Mouse (Mus musculus): Measurements from ENCODE around the gene Hsd11b1.

The Hsd11b1 gene

GRCm38 (mm10) chr1:193242238-193242637, 21.6 kb downstream of the Hsd11b1 start:
- peak; percentile 92 for DNase-seq

GRCm38 (mm10) chr1:193241436-193241835, 22.4 kb downstream of the Hsd11b1 start:
- no peak for DNase-seq

GRCm38 (mm10) chr1:193238426-193238825, 25.4 kb downstream of the Hsd11b1 start:
- peak; percentile 13 for DNase-seq

GRCm38 (mm10) chr1:193234930-193235329, 28.9 kb downstream of the Hsd11b1 start:
- DNase-seq: no peak

- no peak for DNase-seq
These were observed 29.7 kb downstream of the Hsd11b1 start for GRCm38 (mm10) chr1:193234130-193234645.

GRCm38 (mm10) chr1:193232732-193233131, 31.1 kb downstream of the Hsd11b1 start:
- no peak for DNase-seq

- DNase-seq: no peak
These were observed 32.9 kb downstream of the Hsd11b1 start for GRCm38 (mm10) chr1:193230935-193231334.

- DNase-seq: no peak
These were observed 33.3 kb downstream of the Hsd11b1 start for GRCm38 (mm10) chr1:193230531-193230930.

- no peak for DNase-seq
These were observed 34.3 kb downstream of the Hsd11b1 start for GRCm38 (mm10) chr1:193229570-193229969.

GRCm38 (mm10) chr1:193227537-193227936, 36.3 kb downstream of the Hsd11b1 start:
- no peak for DNase-seq

- peak; percentile 11 for DNase-seq
These were observed 37.0 kb downstream of the Hsd11b1 start for GRCm38 (mm10) chr1:193226724-193227522.

- no peak for DNase-seq
These were observed 37.8 kb downstream of the Hsd11b1 start for GRCm38 (mm10) chr1:193226114-193226513.

GRCm38 (mm10) chr1:193225531-193225930, 38.3 kb downstream of the Hsd11b1 start:
- no peak for DNase-seq

GRCm38 (mm10) chr1:193220408-193220807, 43.5 kb downstream of the Hsd11b1 start:
- no peak for DNase-seq

GRCm38 (mm10) chr1:193216000-193216399, 47.9 kb downstream of the Hsd11b1 start:
- DNase-seq: no peak

GRCm38 (mm10) chr1:193214053-193214452, 49.8 kb downstream of the Hsd11b1 start:
- no peak for DNase-seq

GRCm38 (mm10) chr1:193211371-193211770, 52.5 kb downstream of the Hsd11b1 start:
- DNase-seq: no peak

GRCm38 (mm10) chr1:193208178-193208577, 55.7 kb downstream of the Hsd11b1 start:
- DNase-seq: peak; percentile 59

GRCm38 (mm10) chr1:193207503-193207902, 56.4 kb downstream of the Hsd11b1 start, which contains the start of gene Lamb3:
TSS of gene Lamb3 (plus strand) at chr1:193207699.
- no peak for DNase-seq

GRCm38 (mm10) chr1:193205431-193205830, 58.4 kb downstream of the Hsd11b1 start:
- DNase-seq: no peak

- DNase-seq: no peak
These were observed 60.1 kb downstream of the Hsd11b1 start for GRCm38 (mm10) chr1:193203821-193204220.

GRCm38 (mm10) chr1:193201383-193201778, 62.5 kb downstream of the Hsd11b1 start, which contains the start of gene Traf3ip3:
TSS of gene Traf3ip3 (minus strand) at chr1:193201703.
- no peak for DNase-seq

- DNase-seq: no peak
These were observed 63.1 kb downstream of the Hsd11b1 start for GRCm38 (mm10) chr1:193200640-193201382.

- DNase-seq: no peak
These were observed 65.6 kb downstream of the Hsd11b1 start for GRCm38 (mm10) chr1:193198312-193198711.

All from right cerebral cortex, adult 18-20 months (tissue).